In genomic region chr11:50038757-50039156, GRCm38 (mm10) we compare ENCODE assay signal across 22 mouse cellular contexts. TPM values are rescaled to one million over a fixed set of nuclear protein-coding genes. Genes with fewer than 3 reads are reported as not detected.
DNase-seq lines count a peak whose midpoint lies in the region; ATAC-seq lines count a peak whose summit lies in the region.
"Had no signal": no experiment of that assay in that cellular context is flagged by ENCODE, and none has a peak within 500 bp of the region (broad histone marks: within the 10 kb centered on the region; RNA-seq: fewer than 3 reads in every experiment).

No protein-coding gene starts in this region.

- peak; percentile 83 for ATAC-seq in common myeloid progenitor, adult 5-6 weeks (replicated peaks; ENCODE audit: low read depth, poor library complexity, severe bottlenecking)
- peak; percentile 67 for ATAC-seq in megakaryocyte progenitor cell, adult 5-6 weeks (replicated peaks; ENCODE audit: poor library complexity)
- ATAC-seq: forebrain, postnatal 0 days; intestine, embryonic 16.5 days; midbrain, embryonic 15.5 days; Patski had no signal

- peak; percentile 19 to 43 for DNase-seq in spleen, postnatal 36 days (ENCODE audit: low spot score in 2 of 2)
- no peak for DNase-seq in spleen, postnatal 14 days (ENCODE audit: low spot score in 2 of 2)
- no peak for DNase-seq in kidney, postnatal 14 days
- DNase-seq in heart, adult 11 months: no peak
- DNase-seq in thymus, postnatal 0 days (ENCODE audit: low spot score): no peak
- DNase-seq: adrenal gland, postnatal 10 days; cerebellum, adult 11 months; cerebellum, adult 9-10 months; forebrain, postnatal 0 days; kidney, adult 9 months; kidney, postnatal 10 days; layer of hippocampus, adult 9-11 months; liver; lung, embryonic 14.5 days; thymus, adult 2 months; thymus, postnatal 4 days had no signal

RNA-seq across cellular contexts. Expression of gene Rnf130, which starts 13.6 kb away (rescaled TPM):
- total RNA-seq in common myeloid progenitor, adult 5-6 weeks (2017): 226 and 240 TPM in 2 replicates
- 256 and 262 TPM in 2 replicates for total RNA-seq in megakaryocyte progenitor cell, adult 5-6 weeks (2015)
- 224 and 237 TPM in 2 replicates for total RNA-seq in megakaryocyte progenitor cell, adult 5-6 weeks (2017)
- 93.2 and 100 TPM in 2 replicates for polyA plus RNA-seq in thymus, postnatal 0 days (2015; fragmentation: Nextera tagmentation; extraction: Ambion mirVana)
- polyA plus RNA-seq: myocyte had no signal

Comparison
In these comparisons a context has a peak if more than half of its experiments do, and no peak if none do; other contexts are left out.
1. DNase-seq: peak in spleen, postnatal 36 days (2 of 2); none in spleen, postnatal 14 days (0 of 2), kidney, postnatal 14 days (single experiment), heart, adult 11 months (single experiment) and thymus, postnatal 0 days (single experiment).